Mouse (Mus musculus) brain, adult 2 months (tissue): Measurements from ENCODE around the gene Slc27a5.

Experiments
- DNase-seq: peaks from one replicate; pipeline ENCODE4 v3.0.0; 2011; ENCODE audit warnings: low read depth, low spot score

Slc27a5 gene

GRCm38 (mm10) chr7:13023928-13024731 lies 26.1 kb upstream of the Slc27a5 start:
- peak; percentile 97 for DNase-seq

- DNase-seq: peak; percentile 47
Measured at GRCm38 (mm10) chr7:13022773-13023535, 25.0 kb upstream of the Slc27a5 start.

DNA sequence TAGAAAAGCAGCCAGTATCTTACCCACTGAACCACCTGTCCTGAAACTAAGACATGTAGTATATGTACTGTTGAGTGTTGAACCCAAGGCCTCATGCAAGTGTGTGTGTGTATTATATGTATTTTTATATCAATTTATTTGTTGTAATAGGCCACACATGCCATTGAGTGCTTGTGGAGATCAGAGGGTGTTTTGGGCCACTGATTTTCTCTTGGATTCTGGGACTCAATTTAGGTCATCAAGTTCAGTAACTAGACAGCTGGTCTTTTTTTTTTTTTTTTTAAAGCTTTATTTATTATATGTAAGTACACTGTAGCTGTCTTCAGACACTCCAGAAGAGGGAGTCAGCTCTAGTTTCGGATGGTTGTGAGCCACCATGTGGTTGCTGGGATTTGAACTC lies 17.2 kb upstream of the Slc27a5 start:
- DNase-seq: no peak

DNA sequence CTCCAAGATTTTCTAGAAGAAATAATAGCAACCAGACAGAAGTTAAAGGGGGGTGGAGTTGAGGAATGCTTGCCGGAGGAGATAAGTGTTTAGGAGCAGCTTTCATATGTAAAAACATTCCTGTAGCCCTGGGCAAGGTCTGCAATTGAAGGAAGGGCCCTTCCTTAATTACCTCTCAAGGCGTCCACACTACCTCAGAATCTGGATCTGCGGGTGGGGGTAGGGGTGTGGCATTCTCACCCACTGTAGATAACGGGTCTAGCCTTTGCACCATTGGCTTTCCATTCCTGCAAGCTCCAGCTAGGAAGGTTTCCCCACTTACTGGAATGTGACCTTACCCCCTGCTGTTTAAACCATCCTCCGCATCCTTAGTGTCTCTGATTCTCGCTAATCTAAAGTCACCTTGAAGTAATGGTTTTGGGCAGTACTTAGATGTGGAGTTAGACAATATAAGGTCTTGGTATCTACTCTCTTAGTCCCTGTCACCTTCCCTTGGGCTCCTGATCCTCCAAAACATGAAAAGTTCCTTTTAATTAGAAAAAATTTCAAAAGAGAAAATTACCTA lies 16.4 kb upstream of the Slc27a5 start:
- DNase-seq: no peak

DNA sequence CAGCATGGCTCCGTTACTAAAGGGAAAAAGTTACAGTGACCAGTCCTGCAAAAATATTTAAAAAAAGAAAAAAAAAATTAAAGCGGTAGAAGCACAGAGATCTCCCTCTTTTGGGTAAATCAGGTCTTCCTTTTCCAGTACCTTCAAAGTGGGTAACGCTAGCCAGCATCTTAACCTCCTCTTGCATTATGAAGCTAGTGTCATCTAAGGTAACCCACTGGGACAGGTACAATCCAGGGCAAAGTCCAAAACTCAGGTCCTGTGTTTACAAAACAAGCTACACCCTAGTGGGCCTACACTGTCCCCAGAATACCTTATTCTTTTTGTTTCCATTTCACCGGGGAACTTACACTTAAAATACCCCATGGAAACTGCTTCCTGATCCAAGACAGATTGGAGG lies 15.7 kb upstream of the Slc27a5 start:
- DNase-seq: no peak

DNA sequence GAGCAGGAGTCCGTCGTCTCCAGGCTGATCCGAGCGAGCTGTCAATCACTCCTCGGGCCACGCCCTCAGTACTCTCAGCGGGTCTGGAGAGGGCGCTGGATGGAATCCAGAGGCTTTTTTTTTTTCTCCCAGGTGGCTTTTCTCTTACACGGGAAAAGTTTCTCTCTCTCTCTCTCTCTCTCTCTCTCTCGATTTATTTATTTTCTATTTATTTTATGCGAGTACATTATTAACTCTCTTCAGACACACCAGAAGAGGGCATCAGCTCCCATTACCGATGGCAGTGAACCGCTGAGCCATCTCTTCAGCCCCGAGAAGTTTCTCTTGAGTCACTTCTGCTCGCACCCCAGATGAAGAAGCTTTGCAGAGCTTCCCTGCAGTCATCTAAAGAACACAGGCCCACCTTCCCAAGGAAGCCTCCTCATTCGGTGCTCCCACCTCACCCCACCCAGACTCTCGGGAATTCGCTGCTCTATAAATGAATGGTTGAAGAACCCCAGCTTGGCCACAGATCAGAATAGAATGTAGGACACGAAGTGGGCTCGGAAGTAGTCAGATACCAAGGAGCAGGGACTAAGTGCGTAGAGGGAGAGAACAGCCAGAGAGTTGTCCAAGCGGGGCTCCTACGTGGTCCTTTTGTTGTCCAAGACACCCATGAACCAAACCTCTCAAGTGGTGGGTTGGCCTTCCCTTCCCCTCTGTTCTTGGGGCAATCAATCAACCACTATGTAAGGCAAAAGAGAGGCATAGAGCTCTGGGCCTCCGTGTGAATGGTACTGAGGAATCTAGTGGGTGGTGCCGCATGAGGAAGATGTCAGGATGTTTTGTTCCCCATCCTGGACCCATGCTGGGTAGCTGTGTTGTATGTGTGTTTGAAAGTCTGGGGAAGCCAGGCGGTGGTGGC lies 12.3 kb upstream of the Slc27a5 start, which contains the start of gene Zbtb45:
Gene Zbtb45 (minus strand): TSS at position 30 of the 904 bp plus-strand sequence.
- DNase-seq: no peak

DNA sequence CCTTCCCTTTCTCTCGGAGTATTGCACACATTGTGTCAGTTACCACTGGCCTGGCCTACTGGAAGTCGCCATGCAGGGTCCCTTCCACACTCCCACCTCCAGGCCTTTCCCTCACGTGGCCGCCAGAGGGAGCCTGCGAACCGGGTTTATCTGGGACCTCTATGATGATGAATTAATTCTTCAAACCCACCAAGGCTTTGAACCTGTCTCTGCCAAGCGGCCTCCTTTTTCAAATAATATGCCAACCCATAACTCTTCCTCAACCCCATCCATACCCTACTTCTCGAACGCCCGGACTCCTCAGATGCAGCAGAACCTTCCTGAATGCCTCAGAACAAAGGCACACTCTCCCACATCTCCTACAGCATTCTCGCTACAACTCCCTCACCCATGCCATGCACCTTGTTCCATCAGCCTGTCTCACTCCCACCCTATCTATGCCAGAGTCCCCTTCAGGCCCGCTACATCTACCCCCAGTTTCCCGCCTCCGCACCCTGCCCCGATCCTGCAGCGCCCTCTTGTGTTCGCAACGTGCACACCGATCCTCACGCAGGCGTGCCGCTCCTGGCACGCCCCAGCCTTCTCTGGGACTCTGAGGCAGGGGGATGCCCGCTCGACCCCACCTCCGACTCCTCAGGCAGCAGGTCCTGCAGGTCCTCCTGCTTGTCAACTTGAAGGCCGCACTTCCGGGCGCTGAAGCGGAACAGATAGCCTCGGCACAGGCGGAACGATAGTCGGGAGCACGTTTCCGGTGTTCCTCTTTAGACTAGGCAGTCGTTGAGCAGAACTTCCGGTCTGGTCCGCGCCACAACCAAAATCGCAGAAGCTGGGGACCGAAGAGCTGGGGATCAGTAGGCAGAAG lies 11.4 kb upstream of the Slc27a5 start:
- DNase-seq: peak; percentile 99

DNA sequence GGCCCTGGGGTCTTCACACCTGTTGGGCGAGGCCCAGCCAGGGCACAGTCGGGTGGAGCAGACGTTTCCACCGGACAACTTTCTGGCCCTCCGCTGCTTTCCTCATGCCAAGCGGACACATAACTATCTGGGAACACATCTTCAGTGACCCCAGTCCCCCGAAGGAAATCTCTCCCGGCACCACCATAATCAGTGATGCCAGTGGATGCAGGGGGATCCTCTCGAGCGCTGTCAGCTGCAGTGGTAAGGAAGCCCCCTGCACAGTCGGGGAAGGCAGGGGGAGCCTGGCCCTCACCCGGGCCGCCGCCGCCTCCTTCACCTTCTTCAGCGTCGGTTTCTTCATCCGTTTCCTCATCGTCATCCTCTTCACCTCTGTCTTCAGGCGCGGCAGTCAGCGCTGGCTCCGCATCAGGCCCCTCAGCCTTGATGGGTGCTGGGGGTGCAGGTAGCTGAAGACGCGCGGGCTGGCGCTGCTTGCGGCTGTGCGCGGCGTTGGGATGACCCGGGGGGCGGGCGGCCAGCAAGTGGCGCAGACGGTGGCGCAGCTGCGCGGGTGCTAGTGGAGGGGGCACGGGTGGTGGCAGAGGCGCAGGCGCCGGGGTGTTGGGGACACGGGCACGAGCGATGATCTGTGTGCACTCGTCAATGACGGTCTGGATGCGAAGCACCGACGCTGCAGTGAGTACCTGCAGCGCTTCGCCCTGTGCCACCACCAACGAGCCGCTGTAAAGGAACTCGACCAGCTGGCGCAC lies 9.5 kb upstream of the Slc27a5 start:
- no peak for DNase-seq

DNA sequence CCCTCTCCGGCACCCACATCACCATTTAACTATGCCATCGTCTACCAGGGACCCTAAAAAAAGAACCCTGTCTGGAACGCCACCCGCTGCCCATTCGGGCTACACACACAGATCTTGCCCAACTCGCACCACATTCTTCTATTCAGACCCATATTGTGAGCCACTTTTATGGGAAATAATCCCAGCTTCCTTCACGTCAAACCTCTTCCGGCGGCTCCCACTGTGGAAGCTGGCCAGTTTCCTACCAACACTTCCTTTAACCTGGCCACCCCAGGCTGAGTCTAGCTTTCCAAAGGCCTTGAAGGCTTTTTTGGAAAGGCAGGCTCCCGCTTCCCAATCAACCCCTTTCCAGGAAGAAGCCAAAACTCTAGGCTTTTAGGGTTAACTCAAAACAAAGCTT lies 8.5 kb upstream of the Slc27a5 start:
- no peak for DNase-seq

- DNase-seq: peak; percentile 68
Measured at GRCm38 (mm10) chr7:13006011-13006410, 8.0 kb upstream of the Slc27a5 start.

DNA sequence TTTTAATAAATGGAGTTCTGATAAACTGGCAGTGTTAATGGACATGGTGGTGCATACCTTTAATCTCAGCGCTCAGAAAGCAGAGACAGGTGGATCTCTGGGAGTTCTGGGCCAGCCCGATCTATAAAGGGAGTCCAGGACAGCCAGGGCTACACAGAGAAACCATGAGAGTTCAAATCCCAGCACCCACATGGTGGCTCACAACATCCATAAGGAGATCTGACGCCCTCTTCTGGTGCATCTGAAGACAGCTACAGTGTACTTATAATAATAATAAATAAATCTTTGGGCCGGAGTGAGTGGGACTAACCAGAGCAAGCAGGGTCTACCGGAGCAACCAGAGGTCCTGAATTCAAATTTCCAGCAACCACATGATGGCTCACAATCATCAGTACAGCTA lies 5.4 kb upstream of the Slc27a5 start:
- no peak for DNase-seq

- DNase-seq: no peak
Measured at GRCm38 (mm10) chr7:13001584-13001983, 3.6 kb upstream of the Slc27a5 start.

DNA sequence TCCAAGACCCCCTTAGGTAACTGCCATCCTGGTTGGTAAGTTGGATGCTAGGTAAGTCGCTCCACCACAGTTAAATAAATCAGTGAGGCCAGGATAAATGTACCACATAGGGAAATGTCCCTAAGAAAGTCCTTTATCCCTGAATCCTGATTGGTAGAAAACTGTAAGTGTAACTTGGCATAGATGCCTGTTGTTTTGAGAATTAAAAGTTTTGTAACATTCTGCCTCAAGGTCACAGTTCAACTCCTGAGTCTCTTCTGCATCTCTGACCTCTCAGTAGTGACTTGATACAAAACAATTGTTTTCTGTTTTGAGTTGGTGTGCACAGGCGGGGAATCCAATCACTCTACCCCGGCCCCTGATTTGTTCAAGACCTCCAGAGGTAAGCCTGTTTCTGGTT lies 859 bp upstream of the Slc27a5 start, which contains the start of gene Trim28:
Gene Trim28 (plus strand): TSS at position 264 of the 400 bp plus-strand sequence.
- no peak for DNase-seq

- DNase-seq: no peak
Measured at GRCm38 (mm10) chr7:12997230-12997629, 762 bp downstream of the Slc27a5 start.

- DNase-seq: no peak
Measured at GRCm38 (mm10) chr7:12995862-12996261, 2.1 kb downstream of the Slc27a5 start.

GRCm38 (mm10) chr7:12993148-12993547 lies 4.8 kb downstream of the Slc27a5 start:
- DNase-seq: no peak

DNA sequence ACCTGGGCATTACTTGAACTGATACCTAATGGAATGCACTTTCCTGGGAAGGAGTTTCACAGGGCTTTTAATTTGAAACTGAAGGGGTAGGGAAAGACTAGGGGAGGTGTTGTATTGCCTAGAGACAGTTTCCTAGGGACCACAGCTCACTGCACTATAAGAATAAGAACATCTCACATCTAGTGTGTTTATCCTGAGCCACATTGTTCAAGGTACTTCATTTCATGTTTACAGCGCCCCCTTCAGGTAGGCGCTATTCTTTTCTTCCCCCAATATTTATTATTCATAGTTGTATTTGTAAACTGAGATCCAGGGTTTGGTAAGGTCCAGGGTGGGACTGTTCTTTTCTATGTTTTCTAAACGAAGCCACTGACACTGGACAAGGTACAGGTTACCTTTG lies 5.8 kb downstream of the Slc27a5 start:
- DNase-seq: peak; percentile 25

DNA sequence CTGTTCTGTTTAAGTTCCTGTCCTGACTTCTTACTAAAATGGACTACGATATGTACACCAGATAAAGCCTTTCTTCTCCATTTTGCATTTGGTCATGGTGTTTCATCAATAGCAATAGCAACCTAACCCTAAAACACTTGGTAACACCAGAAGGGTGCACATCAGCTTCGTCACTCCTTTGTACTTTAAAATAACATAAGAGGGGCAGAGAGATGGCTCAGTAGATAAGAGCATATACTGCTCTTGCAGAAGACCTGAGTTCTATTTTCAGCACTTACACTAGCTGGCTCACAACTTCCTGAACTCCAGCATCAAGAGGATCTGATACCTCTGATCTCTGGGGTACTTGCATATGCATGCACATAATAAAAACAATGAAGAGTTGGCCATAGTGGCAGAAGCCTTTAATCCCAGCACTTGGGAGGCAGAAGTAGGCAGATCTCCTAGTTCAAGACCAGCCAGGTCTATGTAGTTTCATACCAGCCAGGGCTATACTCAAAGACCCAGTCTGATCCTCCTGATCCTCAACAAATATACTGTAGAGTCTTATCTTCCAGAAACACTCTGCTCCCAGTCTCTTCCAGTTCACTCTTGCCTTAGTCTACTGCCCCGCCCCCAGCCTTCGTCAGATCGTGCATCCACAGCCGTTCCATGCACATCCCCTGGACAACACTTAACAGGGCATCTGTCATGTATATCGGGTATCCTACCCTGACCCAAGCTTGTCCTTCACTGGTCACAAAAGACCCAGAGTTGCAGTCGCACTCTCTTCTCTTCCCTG lies 10.4 kb downstream of the Slc27a5 start:
- no peak for DNase-seq

DNA sequence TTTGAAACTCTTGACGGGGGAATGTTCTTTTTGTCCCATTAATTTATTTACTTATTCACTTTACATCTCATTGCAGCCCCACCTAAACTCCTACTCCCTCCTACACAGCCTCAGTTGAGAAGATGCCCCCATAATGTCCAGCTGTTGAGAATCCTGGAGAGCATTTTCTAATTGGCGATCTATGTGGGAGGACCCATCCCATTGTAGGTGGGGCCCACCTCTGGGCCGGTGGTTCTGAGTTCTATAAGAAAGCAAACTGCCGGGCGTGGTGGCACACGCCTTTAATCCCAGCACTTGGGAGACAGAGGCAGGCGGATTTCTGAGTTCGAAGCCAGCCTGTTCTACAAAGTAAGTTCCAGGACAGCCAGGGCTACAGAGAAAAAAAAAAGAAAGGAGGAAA lies 11.1 kb downstream of the Slc27a5 start:
- DNase-seq: no peak
